Mouse (Mus musculus) ovary, postnatal 14 days (tissue): ENCODE results near the gene Hdac8.
A peak's percentile ranks its signal among the peaks of the same experiment; 100 is the strongest.

Experiments used
- DNase-seq: peaks from one replicate; pipeline ENCODE4 v3.0.0; 2022; ENCODE audit warnings: low spot score

The Hdac8 gene

DNA sequence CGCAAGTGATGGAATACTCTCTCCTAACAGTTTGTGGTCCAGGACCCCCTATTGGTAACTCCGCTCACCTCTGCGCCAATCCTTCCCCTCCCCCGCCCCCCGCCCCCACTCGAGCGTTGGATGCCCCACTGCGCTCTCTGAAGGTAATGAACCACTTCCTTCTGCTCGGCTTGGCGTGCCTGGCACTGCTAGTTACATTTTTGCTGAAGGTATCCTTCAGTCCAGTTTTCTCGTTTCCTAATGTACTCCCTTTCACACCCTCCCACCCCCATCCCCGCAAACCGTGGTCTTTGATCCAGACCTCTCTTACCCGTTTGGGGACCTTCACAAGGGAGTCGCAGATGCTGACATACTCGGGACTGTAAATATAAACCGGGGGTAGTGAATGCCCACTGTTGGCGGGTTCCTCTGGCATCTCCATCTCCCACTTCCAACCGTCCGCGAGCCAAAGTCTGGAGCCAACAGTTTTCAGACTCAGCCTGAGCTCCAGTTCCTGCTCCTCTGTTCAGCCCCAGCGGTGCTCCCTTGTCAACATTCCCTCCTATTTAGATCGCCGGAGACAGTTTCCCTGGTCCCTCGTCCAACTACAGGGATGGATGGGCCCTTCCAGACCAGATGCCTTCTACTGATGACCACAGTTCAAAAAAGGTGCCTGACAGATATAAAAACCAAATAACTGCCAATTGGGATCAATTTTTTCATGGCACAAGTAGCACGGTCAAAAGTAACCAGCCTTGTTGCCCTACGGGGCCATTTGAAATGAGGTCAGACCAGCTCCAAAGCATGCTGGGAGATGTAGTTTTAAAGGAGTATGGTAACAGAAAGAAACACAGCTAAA, at the start of gene Hdac8:
Gene Hdac8, minus strand, starts transcription at position 716 of the 838 bp plus-strand sequence.
- peak; percentile 7 for DNase-seq

DNA sequence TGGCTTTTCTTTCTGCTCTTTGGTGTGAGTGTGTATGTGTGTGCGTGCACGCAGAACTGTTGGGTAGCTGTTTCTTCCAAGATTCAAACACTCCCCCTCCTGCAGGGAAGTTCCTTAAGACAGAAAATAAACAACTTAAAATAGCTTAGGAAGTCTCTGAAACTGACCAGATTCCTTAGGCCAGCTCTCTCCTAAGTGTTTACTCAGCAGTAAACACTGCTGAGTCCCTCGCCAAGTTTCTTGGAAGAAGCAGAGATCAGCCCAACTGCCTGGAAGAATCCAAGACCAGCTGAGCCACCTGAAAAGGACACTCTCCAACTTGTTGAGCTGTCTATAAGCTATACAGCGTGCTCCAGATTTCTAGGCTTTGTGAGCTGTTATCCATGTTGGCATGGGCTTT, 4.0 kb upstream of the Hdac8 start:
- no peak for DNase-seq

DNA sequence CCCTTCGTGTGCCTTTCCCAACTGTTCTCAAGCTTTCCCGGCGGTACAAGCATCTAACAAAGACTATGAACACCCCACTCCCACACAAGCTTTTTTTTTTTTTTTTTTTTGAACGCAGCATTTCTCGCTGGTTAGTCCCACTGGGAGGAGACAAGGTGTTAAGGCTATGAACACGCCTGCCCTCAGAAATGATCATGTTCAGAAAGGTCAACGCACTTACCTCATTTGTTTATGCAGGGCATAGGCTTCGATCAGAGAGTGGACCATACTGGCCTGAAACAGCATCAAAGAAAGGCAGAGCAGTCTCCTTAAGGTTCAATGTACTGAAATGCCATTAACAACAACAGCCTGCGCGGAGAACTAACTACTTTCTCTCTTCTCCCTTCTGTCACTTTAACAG, 980 bp downstream of the Hdac8 start:
- DNase-seq, result no peak

DNA sequence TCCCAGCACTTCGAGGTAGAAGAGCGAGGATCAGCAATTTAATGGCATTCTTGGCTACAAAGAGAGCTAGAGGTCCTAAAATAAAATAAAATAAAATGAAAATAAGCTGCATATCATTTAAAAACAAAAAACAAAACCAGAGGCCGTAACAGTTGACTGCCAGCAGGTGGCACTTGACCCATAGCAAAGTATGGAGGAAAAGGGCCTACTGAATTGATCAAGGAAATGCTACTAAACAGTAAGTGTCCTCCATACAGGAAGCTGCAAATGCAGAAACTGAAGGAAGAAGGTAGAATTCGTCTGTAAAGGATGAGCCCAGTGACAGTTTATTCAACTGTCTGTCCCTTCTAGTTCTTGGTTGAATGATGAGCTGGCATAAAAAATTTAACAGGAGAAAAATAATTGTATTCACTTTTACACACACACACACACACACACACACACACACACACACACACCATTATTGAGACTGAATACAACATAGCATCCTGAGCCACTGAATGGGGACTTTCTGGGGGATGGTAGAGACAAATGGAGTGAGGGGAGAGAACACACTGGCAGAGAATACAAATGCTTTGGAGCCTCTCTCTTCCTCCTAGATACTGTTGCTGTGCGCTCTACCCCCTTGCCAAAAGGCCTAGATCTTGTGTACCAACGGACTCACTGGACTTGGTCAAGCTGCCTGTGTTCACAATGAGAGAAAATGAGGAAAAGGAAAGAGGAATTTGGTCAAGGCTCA, 11.0 kb downstream of the Hdac8 start:
- no peak for DNase-seq

DNA sequence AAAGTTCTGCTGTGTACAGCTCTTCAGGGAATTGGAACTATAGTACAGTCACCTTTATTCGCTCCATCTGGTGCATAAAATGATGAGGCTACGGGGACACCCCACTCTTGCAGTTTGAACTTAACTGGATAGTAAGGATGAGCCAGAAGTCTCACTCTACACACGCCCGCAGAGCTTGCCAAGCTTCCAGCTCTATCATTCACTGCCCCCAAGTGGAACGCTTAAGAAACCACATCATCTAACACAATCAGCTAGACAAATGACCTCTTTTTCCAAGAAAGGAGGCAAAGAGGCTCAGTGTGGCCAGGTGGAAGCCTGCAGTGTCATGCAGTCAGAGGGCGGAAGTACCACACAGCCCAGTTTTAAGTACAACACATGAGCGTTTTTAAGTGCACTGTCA, 19.6 kb downstream of the Hdac8 start:
- no peak for DNase-seq

DNA sequence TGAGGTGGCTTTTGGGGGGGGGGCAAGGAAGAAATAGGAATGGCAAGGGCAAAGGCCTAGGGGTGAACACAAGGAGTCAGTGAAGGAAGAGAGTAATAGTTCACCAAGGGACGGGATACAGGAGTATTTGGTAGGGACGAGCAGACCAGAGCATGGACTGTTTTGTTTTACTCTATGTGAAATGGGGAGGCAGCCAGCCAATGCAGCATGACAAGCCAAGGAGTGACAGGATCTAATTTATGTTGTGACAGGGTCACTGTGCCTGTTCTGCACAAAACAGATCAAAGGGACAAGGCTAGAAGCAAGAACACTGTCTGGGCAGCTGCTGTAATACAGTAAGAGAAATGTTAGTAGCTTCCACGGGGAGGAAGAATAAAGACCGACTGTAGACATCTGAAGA, 25.5 kb downstream of the Hdac8 start:
- no peak for DNase-seq

DNA sequence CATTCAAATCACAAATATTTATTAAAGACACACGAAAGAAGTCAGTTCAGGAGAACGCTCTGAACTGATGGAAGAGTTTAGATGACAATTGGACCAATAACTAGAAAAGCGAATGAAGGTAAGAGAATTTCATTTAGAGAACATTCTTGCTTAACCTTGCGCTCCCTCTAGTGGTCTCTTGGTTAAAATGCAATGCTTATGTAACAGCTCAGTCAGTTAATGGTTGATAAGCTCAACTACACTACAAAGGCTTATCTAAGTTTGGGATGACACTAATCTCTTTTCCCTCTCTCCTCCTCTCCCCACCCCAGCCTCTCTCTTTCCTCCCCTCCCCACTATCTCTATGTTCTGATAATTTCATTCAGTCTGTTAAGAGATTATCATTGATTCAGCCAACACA, 26.2 kb downstream of the Hdac8 start:
- no peak for DNase-seq

DNA sequence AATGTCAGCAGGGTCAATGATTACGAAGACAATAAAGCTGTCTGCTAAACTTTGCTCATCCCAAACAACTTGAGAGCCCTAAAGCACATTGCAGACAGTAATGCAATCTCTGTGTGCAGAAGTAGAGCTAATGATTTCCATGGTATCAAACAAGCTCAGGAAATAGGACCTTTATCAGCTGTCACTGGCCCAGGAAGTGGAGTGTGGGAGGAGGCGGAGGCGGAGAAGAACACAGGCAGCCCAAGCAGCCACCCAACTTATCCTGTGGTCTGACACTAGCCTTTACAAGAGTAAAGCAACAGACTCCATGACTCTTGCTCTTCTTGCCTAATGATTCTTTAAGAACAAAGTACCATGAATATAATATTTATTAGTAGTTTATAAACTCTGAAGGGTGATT, 26.7 kb downstream of the Hdac8 start:
- DNase-seq, result no peak

DNA sequence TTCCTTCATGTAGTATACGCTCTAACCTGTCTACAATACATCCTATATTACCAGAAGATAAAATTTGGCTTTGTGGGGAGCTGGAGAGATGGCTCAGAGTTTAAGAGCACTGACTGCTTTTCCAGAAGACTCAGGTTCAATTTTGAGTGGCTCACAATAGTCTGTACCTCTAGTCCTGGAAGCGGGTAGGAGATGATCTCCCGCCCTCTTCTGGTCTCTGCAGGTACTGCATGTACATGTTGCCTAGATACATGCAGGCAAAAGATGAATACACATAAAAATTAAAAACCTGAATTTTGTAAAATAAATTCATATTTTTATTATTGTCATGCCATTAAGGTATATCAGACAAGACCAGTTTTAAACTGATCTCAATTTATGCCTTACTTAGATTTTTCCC, 28.4 kb downstream of the Hdac8 start:
- DNase-seq, result peak; percentile 55

DNA sequence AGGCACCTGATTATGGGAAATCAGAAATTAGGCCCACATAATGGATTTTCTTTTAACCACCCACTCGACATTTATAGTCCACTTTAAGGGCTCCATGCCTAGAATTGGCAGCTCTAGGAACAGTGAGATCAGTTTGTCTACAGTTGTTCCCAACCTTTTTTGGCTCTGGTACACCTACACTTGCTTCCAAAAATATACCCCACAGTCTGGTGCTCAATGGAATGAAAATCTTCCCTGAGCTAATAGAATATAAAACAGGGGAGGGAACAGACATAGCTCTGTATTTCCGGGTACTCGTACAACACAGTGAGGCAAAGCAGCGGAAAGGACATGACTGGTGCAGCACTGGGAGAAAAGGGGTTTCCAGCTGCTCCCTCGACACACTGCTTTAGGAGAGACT, 29.6 kb downstream of the Hdac8 start:
- no peak for DNase-seq

DNA sequence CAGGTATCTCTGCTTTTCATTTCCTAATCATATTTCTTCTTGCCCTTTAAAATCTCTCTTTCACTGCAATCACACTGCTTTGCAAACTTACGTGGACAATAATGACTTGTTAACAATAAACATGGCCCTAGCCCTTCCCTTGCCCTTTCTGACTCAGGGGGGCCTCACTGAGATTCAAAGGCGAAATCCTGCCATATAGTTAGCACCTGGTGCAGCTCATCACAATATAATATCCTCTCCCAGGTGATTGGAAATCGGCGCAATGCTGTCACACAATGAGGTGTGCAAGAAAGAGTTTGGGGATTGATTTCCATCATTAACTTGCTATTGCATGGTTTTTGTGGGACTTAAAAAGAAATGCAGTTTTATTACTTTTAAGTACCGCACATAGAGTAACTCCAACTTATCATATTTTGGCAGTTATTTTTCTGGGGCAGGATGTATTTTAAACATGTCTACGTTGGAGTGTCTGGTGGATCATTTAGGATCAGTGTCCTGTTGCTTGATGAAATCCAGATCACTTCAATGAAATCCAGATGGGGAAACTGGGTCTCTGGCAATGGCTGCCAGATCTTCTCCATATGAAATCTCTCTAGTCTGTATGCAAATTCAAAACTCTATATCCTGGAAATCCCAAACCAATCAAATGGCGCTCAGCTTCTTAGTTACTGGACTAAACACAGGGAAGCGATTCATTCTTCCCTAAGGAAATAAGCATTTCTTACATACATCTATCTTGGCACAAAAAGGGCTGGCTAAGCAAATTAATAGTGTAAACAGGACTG, 86.6 kb downstream of the Hdac8 start:
- DNase-seq, result no peak

DNA sequence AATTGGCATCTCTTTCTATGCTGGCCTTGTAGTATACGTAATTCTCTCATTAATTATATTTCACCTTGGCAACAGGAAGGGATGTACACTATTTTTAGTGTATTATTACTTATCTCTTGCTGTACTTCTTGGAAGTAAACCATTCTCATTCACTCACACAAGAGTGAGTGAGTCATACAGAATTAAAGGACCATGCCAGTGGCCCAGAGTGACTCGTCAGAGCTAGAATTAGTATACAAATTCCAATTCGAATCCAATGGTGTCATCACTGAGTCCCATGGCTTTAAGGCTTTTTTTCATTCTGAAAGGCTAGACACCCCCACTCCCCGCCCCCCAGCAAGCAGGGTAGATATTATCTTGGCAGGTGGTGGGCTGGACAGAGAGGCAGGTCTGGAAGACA, 88.2 kb downstream of the Hdac8 start:
- DNase-seq, result no peak

DNA sequence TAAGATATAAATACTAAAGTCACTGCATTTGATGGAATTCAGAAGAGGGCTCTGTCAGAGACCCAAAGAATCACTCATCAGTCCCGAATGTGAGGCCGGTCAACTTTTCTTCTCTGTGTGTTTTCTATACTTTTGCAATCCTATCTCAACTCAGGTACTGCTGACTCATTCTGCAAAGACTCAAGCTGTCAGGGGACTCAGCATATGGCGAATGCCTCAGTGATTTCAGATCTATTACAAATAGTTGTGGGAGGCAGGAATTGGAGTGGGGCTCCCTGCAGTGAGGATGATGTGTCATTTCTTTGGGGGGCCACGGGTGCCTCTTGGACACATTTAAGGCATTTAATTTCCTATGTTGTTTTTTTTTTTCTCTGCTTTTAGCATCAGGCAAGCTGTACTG, 88.8 kb downstream of the Hdac8 start:
- DNase-seq, result no peak

DNA sequence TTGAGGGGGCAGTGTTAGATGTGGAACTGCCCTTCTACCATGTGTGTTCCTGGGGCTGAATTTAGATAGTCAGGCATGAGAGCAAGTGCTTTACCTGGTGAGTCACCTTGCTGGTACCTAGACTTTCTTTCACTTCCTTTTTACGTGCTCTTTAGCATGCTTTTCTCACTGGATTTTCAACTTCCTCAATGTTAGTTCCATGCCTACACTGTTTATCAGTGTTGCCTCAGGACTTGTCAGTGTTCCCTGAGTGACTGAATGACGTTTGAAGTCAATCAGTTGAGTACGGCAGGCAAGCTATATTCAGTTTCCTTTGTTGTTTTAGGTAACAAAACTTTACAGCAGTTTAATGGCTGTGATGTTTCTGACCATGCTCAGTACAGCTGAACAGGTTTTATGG, 120.4 kb downstream of the Hdac8 start:
- no peak for DNase-seq

DNA sequence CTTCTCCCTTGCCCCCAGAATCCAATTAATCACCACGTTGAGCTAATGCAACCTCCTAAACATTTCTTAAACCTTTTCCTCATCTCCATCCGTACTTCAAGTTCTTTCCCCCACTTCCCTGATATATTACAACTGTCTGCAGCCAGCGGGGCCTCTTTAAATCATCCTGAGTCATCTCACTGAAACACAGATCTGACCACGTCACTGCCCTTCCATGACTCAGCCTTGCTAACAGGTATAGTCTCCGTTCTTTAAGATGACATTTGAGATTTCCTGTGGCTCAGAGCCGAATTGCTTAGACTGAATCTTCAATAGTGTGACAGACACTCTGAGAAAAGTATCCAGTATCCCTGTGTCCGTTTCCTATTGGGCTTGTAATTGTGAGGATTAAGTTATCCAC, 122.0 kb downstream of the Hdac8 start:
- no peak for DNase-seq

DNA sequence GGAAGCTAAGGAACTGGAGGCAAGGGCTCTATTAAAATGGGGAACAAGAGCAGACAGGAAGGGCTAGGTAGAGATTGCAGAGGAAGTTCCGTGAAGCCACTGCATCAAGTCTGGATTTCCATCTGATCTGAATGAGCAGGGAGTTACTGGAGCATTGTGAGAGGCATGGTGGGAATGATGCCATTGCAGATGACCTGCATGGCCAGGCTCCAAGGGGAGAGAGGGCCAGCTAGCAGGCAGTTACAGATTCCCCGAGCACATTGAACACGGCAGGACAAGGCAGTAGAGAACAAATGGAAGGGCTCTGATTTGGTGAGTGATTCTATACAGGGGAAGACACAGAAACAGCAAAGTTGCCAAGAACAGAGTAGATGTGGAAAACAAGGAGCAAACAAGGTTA, 138.6 kb downstream of the Hdac8 start:
- DNase-seq, result no peak

DNA sequence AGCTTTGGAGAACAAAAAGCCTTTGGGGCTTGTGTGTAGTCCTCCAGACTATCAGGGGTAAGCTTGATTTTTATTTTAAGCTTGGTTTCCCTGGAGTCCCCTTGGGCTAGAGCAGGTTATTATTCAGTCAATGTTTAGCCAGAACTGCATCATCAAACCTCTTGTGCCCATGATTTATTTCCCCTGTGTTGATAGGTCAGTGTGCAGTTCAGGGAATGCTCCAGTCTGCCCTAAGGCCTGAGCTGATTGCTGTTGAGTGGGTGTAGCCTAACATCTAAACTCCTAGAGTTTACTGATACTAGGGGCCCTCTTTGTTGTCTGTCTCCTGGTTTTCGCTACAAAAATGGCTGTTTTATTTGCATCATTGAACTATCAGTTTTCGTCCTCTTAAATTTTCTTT, 142.9 kb downstream of the Hdac8 start:
- DNase-seq, result no peak

DNA sequence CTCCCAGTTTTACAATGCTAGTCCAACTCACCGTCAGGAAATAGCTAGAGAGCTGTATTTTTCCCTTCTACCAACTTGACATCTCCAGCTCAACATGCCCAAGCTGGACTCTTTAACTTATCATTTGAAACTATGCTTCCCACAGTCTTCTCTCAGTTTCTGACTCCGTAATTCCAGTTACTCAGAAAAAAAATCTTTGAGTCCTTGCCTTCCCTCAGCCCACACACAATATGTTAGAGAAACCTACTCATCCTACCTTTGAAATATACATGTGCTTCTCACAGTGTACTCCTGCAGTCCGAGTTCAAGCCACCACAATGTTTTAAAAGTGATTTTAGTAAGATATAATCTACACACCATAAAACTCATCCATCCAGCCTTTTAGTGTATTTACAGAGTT, 151.7 kb downstream of the Hdac8 start:
- no peak for DNase-seq

DNA sequence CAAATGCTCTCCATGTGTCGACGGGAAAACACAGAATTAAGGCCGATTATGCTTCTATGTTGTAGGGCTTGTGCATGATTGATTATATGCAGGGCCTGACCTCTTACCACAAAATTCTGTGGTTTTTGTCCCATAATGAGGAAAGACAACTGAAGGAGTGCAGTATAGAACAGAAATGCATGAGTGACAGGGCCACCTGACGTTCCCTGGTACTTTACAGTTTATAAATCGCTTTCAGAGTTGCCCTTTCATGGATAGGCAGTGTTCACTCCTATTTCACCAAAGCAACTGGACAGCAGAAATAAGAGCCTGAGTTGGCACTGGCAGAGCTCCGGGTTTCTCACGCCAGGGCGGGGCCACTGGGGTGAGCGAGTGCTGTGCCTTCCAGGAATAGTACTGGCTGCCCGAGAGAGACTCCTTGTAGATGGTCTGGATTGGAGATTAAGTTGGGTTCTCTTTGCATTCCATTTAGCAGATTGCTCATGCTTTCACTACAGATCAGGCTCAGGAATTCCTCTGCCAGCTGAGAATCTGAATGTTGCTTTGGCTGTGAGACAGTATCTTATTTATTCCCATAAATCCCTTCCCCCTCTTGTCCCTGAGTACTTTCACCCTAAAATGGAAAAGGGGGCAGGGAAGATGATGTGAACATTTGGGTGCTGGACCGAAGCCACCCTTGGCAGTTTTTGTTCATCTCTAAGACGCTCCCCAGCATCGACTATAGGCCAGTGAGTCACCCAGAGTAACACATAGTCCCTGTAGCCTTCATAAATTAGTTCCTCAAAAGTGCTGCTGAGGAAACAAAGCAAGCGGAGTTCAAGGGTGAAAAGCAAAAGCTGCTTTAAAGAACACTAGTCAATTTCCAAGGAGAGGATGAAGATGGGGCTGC, 155.1 kb downstream of the Hdac8 start:
- DNase-seq, result no peak

DNA sequence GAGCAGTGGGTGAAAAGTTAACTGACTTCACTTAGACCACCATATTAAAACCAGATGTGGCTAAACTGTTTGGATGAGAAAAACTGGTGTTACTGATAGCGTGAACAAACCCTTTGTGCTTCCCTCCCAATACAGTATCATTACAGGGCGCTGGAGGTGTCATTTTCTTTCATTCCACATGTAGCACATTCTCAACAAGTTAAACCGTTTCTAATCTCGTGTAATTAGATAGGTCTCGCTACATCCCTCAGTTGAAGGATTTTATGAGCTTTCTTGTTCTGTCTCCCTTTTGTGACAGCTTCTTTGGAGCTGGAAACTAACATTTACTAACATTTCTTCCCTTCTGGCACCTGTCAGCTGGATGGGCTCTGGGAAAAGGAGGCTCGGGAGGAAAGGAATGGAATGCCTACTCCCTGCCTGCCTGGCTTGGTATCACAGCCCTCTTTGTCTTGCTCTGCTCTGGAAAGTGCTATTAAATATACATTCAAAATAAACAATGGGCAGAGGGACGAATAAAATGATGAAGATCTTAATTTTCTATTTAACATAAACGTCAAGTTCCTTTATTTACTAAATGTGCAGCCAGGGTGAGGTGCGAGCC, 156.2 kb downstream of the Hdac8 start:
- DNase-seq, result no peak

DNA sequence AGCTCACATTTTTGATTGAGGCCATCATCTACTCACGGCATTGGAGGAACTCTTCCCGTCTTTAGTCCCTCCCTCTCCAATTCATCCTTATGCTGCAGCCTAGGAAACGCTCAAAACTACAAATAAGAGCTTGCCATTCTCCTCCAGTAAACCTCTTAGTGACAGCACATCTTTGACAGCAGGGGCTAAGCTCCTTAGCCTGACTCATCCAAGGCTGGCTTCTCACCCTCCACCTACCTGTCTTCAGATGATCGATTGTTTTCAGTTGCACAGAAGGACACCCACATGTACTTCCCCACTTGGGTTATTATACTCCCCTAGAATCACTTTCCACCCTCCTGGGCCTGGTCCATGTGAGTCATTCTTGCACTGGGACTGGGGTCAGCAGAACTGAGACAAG, 163.5 kb downstream of the Hdac8 start:
- DNase-seq, result no peak
